Mouse (Mus musculus) intestine, embryonic 16.5 days (tissue): ENCODE data around the gene Rfng. TPM values are rescaled to one million over a fixed set of nuclear protein-coding genes. Genes with fewer than 3 reads are reported as not detected.
A peak's percentile ranks its signal among the peaks of the same experiment; 100 is the strongest.
"Not testable (repeated sequence)": the region's sequence is repeated elsewhere in the genome, so short reads cannot be mapped to it uniquely, and the experiment has no call there.

Experiments used
- ATAC-seq: fragments of 200-750 bp; cut with Nextera tagmentation; 2 replicates; pipeline ENCODE4 v1.8.0; 2017; ENCODE audit warnings: moderate TSS enrichment, moderate library complexity
- H3K27ac ChIP-seq: fragments of 300-500 bp; sonication (generic); 2 replicates; pipeline ENCODE4 v1.5.1; 2014; ENCODE audit warnings: mild to moderate bottlenecking, low read length
- H3K27me3 ChIP-seq: fragments of 300-500 bp; sonication (generic); replicated peaks from 2 replicates; pipeline ENCODE4 v1.6.1; 2014; ENCODE audit warnings: low read length, control low read depth, mixed read lengths; ENCODE audit not compliant: control insufficient read depth, insufficient read depth
- H3K36me3 ChIP-seq: fragments of 300-500 bp; sonication (generic); 2 replicates; pipeline ENCODE4 v1.6.1; 2014; ENCODE audit warnings: low read length, control low read depth; ENCODE audit not compliant: control insufficient read depth, insufficient read depth
- H3K4me1 ChIP-seq: fragments of 300-500 bp; sonication (generic); 2 replicates; pipeline ENCODE4 v1.6.1; 2014; ENCODE audit warnings: low read length, control low read depth, mixed read lengths; ENCODE audit not compliant: control insufficient read depth, insufficient read depth
- H3K4me2 ChIP-seq: fragments of 300-500 bp; sonication (generic); 2 replicates; pipeline ENCODE4 v1.6.1; 2014; ENCODE audit warnings: low read depth, low read length, control low read depth
- H3K4me3 ChIP-seq: fragments of 300-500 bp; sonication (generic); 2 replicates; pipeline ENCODE4 v1.5.1; 2014; ENCODE audit warnings: mild to moderate bottlenecking, low read length
- H3K9ac ChIP-seq: fragments of 300-500 bp; sonication (generic); 2 replicates; pipeline ENCODE4 v1.6.1; 2014; ENCODE audit warnings: low read depth, low read length
- H3K9me3 ChIP-seq: fragments of 300-500 bp; sonication (generic); 2 replicates; pipeline ENCODE4 v1.6.1; 2016; ENCODE audit warnings: low read length, control low read depth; ENCODE audit not compliant: control insufficient read depth
- WGBS: fragments of 180-500 bp; shearing (Covaris S2); extraction: QIAGEN DNeasy Blood & Tissue Kit; methylation state at CpG from one replicate; pipeline ENCODE4 v1.1.7; 2014; 5-methylcytosine and 5-hydroxymethylcytosine counted together
- polyA plus RNA-seq: library from polyadenylated mRNA; unstranded; fragments of >200 nt; fragmentation: Nextera tagmentation; extraction: Ambion mirVana; gene quantifications from 2 replicates; pipeline ENCODE4 v1.2.1, GENCODE M21; 2015

Rfng gene
- polyA plus RNA-seq, 1 experiment from 2014 or later: 40.6 TPM

DNA sequence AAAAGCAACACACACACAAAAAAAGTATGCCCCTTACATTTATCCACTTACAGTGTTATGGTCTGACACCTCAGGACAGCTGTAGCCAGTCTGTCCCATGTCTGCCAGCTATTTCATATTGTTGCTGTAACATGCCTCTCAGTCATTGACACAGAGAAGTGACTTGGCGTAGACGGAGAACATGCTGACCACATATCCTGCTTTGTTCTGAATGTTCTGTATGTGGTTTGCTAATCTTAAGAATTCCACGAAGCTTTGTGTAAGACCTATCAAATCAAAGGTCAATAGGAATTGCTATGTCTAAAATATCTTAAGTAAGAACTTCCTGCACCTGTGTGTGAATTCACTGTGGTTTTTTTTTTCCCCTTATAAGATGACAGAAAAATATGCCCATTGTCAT is 14.2 kb upstream of the Rfng start:
- Histone ChIP-seq H3K4me1 (peaks cover 19% of the 10 kb centered on the region), H3K27ac (no peak overlapping the region), H3K4me2 (no peak overlapping the region), H3K9me3 (no peaks in the 10 kb centered on the region), H3K27me3 (no peaks in the 10 kb centered on the region), H3K36me3 (peaks cover 4% of the 10 kb centered on the region; the same call in 1 of the 2 replicates), H3K9ac (no peak overlapping the region), H3K4me3 (no peak overlapping the region)
- WGBS: 81% methylated on average over 3 of the region's 3 CpGs
- ATAC-seq: no peak

- 29% methylated on average over 8 of the region's 8 CpGs for WGBS
- Histone ChIP-seq H3K9me3 (no peaks in the 10 kb centered on the region), H3K4me3 (peak overlapping the region; percentile 97; the same call in 1 of the 2 replicates), H3K9ac (peak overlapping the region; percentile 97), H3K27me3 (no peaks in the 10 kb centered on the region), H3K27ac (peak overlapping the region; percentile 74), H3K4me2 (peak overlapping the region; percentile 46), H3K4me1 (peaks cover 19% of the 10 kb centered on the region), H3K36me3 (peaks cover 12% of the 10 kb centered on the region; the same call in 1 of the 2 replicates)
- peak; percentile 40 for ATAC-seq
Observed at GRCm38 (mm10) chr11:120796614-120796946, 12.6 kb upstream of the Rfng start.

DNA sequence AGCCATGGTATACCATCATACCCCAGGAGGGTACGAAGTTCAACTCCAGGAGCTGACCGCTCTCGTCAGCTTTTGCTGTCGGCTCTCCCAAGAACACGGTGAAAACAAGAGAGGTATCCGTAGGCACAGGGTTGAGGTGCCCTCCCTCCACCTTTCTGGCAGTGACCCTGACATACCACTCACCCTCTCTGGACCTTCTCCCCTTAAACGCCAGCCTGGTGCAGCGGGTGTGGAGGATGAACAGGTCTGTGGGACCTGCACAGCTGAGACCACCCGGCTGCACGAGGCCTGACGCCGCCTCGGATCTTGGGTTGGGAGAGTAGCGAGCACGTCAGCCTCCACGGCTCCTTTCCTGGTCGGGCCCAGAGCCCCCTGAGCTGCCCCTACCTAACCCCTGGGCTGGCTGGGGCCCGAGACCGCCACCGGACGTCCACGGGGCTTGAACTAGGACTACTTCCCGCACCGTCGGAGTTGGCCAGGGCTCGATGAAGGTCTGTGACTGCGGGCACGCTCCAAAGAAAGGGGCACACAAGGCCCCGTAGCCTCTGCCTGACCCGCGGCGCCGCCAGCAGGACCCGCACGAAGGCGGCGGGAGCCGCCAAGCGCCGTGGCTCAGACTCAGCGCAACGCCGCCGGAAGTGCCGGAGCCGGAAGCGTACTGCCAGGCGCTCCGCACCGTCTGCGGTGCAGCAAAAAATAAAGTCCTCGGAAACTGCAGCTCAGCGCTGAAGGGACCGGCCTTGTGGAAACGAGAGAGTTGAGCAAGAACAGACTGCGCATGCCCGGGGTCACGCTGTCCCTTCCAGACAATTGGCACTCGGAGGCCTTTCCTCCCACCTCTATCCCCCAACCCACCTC is 12.0 kb upstream of the Rfng start, which contains the start of gene Dus1l:
Dus1l (minus strand) TSS at position 648 of the 858 bp plus-strand sequence.
- no peaks in the 10 kb centered on the region for H3K27me3 ChIP-seq
- peak within 1 kb of the TSS; percentile 97 for H3K9ac ChIP-seq
- H3K4me2 ChIP-seq: peak within 1 kb of the TSS; percentile 95
- ATAC-seq: peak; percentile 89
- H3K9me3 ChIP-seq: no peaks in the 10 kb centered on the region
- H3K36me3 ChIP-seq: peaks cover 12% of the 10 kb centered on the region; the same call in 1 of the 2 replicates
- 1% methylated on average over 59 of the region's 59 CpGs for WGBS
- peak within 1 kb of the TSS; percentile 74 for H3K27ac ChIP-seq
- H3K4me3 ChIP-seq: peak within 1 kb of the TSS; percentile 97
- peaks cover 19% of the 10 kb centered on the region for H3K4me1 ChIP-seq

GRCm38 (mm10) chr11:120792652-120793051 is 8.6 kb upstream of the Rfng start:
- peaks cover 19% of the 10 kb centered on the region for H3K36me3 ChIP-seq

DNA sequence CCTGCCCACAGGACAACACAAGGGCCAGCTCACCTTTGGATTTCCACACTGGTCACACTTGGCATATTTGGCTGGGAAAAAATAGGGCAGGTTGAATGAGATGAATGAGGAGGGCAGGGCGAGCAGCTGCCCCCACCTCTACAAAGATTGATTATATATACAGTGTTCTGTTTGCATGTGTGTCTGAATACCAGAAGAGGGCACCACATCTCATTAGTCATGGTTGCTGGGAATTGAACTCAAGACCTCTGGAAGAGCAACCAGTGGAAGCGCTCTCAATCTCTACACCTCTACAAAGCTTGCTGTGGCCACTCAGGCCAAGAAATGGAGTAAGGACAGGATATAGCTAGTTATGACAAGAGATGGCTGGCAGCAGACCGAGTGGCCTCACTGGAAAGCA is 5.8 kb upstream of the Rfng start:
- H3K4me3 ChIP-seq: no peak overlapping the region
- H3K27me3 ChIP-seq: no peaks in the 10 kb centered on the region
- no peak overlapping the region for H3K4me2 ChIP-seq
- peaks cover 22% of the 10 kb centered on the region for H3K36me3 ChIP-seq
- no peak for ATAC-seq
- no peaks in the 10 kb centered on the region for H3K9me3 ChIP-seq
- H3K9ac ChIP-seq: no peak overlapping the region
- H3K4me1 ChIP-seq: peaks cover 10% of the 10 kb centered on the region
- WGBS: 85% methylated on average over 3 of the region's 3 CpGs
- no peak overlapping the region for H3K27ac ChIP-seq

More at GRCm38 (mm10) chr11:120792652-120793051, 8.6 kb upstream of the Rfng start:
- 92% methylated on average over 9 of the region's 9 CpGs for WGBS
- Histone ChIP-seq H3K9ac (no peak overlapping the region), H3K9me3 (no peaks in the 10 kb centered on the region), H3K4me1 (peaks cover 10% of the 10 kb centered on the region), H3K27me3 (no peaks in the 10 kb centered on the region), H3K4me2 (no peak overlapping the region), H3K4me3 (no peak overlapping the region), H3K27ac (no peak overlapping the region)
- no peak for ATAC-seq

DNA sequence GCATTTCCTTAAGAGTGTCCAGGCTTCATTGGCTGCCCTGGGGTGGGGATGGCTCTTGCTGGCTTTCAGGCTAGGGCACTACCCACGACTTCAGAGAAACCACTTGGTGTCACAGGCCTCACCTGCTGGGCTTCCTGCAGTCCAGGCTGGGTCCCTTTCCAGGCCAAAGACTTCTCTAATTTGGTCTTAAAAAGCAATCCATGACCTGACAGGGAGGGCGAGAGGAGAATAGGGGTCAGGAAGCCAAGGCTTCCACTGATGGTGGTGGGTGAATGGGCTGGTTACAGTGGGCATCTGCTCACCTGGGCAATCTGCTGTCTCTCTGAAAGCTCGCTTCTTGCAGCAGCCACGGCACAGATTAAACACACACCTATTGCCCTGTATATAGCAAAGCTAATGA is 5.3 kb upstream of the Rfng start:
- Histone ChIP-seq H3K4me2 (no peak overlapping the region), H3K4me1 (peaks cover 8% of the 10 kb centered on the region), H3K27ac (no peak overlapping the region), H3K4me3 (no peak overlapping the region), H3K9me3 (no peaks in the 10 kb centered on the region), H3K9ac (no peak overlapping the region), H3K36me3 (peaks cover 19% of the 10 kb centered on the region), H3K27me3 (no peaks in the 10 kb centered on the region)
- no peak for ATAC-seq
- 91% methylated on average over 4 of the region's 4 CpGs for WGBS

DNA sequence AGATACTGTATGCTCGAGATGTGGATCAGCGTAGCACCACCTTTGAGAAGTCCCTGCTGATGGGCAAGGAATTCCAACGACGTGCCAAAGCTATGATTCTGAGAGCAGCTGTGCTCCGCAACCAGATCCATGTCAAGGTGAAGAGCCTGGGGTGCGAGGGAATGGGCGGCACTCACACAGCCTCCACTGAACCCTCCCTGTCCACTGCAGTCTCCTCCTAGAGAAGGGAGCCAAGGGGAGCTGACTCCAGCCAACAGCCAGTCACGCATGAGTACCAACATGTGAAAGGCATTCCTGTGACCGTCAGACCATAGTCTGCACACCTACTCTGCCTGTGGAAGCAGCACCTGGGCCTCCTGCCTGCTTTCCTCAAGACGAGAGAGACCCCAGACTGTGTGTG is 4.5 kb upstream of the Rfng start:
- not testable (repeated sequence) for H3K9me3 ChIP-seq, H3K4me1 ChIP-seq, H3K27ac ChIP-seq, H3K4me2 ChIP-seq, H3K4me3 ChIP-seq, H3K27me3 ChIP-seq, H3K9ac ChIP-seq, ATAC-seq
- 92% methylated on average over 9 of the region's 10 CpGs for WGBS
- peaks cover 19% of the 10 kb centered on the region for H3K36me3 ChIP-seq

GRCm38 (mm10) chr11:120785145-120785544 is 1.1 kb upstream of the Rfng start:
- Histone ChIP-seq H3K4me1 (peaks cover 18% of the 10 kb centered on the region), H3K4me3 (peak overlapping the region; percentile 97), H3K27me3 (no peaks in the 10 kb centered on the region), H3K9ac (peak overlapping the region; percentile 95), H3K4me2 (peak overlapping the region; percentile 97), H3K36me3 (peaks cover 8% of the 10 kb centered on the region; the same call in 1 of the 2 replicates), H3K27ac (no peak overlapping the region), H3K9me3 (no peaks in the 10 kb centered on the region)
- WGBS: 31% methylated on average over 9 of the region's 9 CpGs
- ATAC-seq: no peak

DNA sequence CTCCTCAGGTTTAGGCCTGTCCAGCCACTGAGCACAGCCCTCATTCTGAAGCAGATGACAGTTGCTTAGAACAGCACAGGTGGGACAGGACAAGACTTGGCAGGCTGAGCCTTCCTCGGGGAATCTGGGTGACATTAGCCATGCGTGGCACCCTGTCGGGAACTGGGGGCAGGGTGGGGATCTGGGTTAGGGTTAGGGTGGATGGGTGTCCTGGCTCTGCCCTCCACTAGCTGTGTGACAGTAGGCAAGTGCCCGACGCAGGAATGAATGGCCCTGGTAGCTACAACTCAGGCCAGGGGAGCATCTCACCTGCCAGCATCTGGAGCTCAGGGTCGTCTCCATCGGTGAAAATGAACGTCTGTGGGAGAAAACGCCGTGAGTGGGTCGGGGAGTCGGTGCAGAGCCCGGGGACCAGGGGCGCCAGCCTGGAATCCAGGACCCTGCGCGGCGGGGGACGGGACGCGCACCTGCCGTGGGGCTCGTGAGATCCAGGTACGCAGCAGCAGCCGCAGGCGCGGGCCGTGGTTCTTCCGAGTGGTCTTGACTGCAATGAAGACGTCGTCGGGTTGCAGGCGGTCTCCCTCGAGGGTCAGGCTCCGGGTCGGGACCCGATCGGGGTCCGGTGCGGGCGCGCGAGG is 462 bp downstream of the Rfng start:
- peaks cover 18% of the 10 kb centered on the region for H3K4me1 ChIP-seq
- H3K36me3 ChIP-seq: 0 out of 2 replicates have a peak, but pooled peaks cover 4% of the 10 kb centered on the region
- peak overlapping the region; percentile 95 for H3K9ac ChIP-seq
- no peaks in the 10 kb centered on the region for H3K9me3 ChIP-seq
- 3% methylated on average over 42 of the region's 42 CpGs for WGBS
- ATAC-seq: peak; percentile 23
- peak overlapping the region; percentile 82 for H3K27ac ChIP-seq
- no peaks in the 10 kb centered on the region for H3K27me3 ChIP-seq
- H3K4me3 ChIP-seq: peak overlapping the region; percentile 97
- peak overlapping the region; percentile 96 for H3K4me2 ChIP-seq
